Mouse (Mus musculus): ENCODE data around the gene Ece2.
A peak's percentile ranks its signal among the peaks of the same experiment; 100 is the strongest.

Ece2 gene

GRCm38 (mm10) chr16:20629731-20630634 is at the start of gene Ece2:
TSS of gene Ece2 (plus strand) at chr16:20629828.
- DNase-seq = peak in 1 of 2 experiments; percentile 7

- no peak for DNase-seq
Measured at GRCm38 (mm10) chr16:20589366-20589938, 40.2 kb upstream of the Ece2 start, which contains the start of gene Vwa5b2. TSS of gene Vwa5b2 (plus strand) at chr16:20589471.

- peak; percentile 5 to 7 for DNase-seq
Measured at GRCm38 (mm10) chr16:20589939-20590679, 39.5 kb upstream of the Ece2 start.

GRCm38 (mm10) chr16:20590680-20591038 is 39.0 kb upstream of the Ece2 start:
- no peak for DNase-seq

GRCm38 (mm10) chr16:20591076-20591705 is 38.4 kb upstream of the Ece2 start:
- no peak for DNase-seq

- DNase-seq = no peak
Measured at GRCm38 (mm10) chr16:20595060-20595673, 34.5 kb upstream of the Ece2 start.

- no peak for DNase-seq
Measured at GRCm38 (mm10) chr16:20595737-20596136, 33.9 kb upstream of the Ece2 start.

- DNase-seq = no peak
Measured at GRCm38 (mm10) chr16:20596687-20597441, 32.8 kb upstream of the Ece2 start.

GRCm38 (mm10) chr16:20600511-20600910 is 29.1 kb upstream of the Ece2 start:
- DNase-seq = no peak

- no peak for DNase-seq
Measured at GRCm38 (mm10) chr16:20604705-20605104, 24.9 kb upstream of the Ece2 start.

GRCm38 (mm10) chr16:20610501-20611356 is 18.9 kb upstream of the Ece2 start:
- peak; percentile 86 for DNase-seq

GRCm38 (mm10) chr16:20611357-20612227 is 18.0 kb upstream of the Ece2 start, which contains the start of the genes Eef1akmt4, Gm49333 and Alg3:
TSS of gene Eef1akmt4 (plus strand) at chr16:20611593.
TSS of gene Gm49333 (plus strand) at chr16:20611610.
TSS of gene Alg3 (minus strand) at chr16:20611735.
- peak; percentile 85 to 86 for DNase-seq

- peak; percentile 32 to 47 for DNase-seq
Measured at GRCm38 (mm10) chr16:20619541-20620398, 9.9 kb upstream of the Ece2 start.

GRCm38 (mm10) chr16:20620399-20620735 is 9.3 kb upstream of the Ece2 start:
- DNase-seq = no peak

GRCm38 (mm10) chr16:20620751-20621190 is 8.9 kb upstream of the Ece2 start:
- peak in 1 of 2 experiments; percentile 3 for DNase-seq

GRCm38 (mm10) chr16:20621191-20621990 is 8.2 kb upstream of the Ece2 start, which contains the start of gene Camk2n2:
TSS of gene Camk2n2 (minus strand) at chr16:20621287.
- DNase-seq = peak; percentile 25 to 38

GRCm38 (mm10) chr16:20621991-20622685 is 7.5 kb upstream of the Ece2 start:
- peak; percentile 42 to 47 for DNase-seq
